Mouse (Mus musculus): ENCODE data around the gene Adora1.

Gene Adora1

DNA sequence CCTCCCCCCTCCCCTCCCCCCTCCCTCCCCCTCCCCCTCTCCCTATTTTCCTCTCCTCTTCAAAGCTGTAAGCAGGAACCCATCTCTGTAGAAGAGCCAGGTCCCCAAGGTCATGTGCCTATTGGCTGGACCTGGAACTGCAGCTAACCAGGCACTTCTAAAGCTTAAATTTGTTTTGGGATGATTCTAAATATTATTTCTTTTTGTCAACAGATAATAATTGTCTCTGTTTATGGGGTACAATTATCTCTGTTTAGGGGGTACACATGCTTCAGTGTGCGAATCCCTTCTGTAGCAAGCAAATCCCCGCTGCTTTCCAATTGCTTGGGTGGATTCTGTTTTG is 18.6 kb downstream of the Adora1 start:
- no peak for DNase-seq (ENCODE audit: low read depth, low spot score)

DNA sequence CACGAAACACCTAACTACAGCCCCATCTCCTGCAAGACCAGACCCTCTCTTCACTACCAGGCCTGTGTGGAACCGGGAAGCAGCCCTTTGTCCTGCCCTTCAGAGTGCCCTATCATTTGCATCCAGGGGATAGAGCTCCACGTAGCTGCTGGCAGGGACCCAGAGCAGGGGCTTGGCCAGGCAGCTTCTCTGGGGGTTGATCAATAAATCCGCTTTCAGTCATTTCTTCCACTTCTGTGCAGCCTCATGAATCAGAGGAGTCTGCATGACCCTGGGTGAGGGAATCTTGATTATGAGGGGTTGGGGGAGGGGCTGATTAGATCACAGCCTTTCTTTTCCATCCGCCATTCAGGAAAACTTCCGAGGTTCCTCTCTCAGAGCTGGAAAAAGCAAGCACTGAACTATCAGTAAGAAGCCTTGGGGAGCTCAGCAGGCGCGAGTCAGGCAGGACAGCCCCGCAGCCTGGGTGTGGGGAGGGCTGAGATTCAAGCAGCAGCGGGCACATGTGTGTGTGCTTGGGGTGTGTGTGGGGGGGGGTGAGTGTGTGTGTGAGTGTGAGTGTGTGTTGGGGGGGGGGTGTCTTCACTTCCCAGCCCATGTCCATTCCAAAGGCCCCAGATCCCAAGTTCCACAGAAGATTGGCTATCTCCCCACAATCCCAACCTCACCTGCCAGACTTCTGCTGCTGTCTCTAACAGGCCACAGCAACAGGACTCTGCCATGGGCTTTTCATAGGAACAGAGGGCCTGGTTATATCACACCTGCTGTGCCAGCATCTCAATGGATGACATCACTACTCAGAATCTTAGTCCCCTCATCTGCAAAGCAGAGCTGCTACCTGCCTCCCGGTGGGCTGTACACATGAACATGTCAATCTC is 19.2 kb downstream of the Adora1 start:
- no peak for DNase-seq (ENCODE audit: low read depth, low spot score)

DNA sequence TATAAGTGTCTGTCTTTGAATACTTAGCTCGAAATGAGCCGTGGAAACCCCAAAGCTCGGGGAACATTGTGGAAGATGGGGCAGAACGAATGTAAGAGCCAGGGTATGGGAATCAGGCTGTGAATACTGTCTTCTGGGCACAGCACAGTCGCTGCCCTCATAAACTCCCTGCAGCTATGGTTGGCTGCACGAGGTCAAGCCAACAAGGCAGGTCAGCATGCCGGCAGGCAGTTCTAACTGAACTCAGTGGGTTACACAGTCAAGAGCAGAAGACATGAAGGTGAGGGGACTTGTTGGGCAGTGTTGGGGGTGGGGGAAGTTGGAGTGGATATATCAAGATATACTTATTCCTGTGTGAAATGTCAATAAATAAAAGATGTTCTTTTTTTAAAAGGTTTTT is 20.2 kb downstream of the Adora1 start:
- DNase-seq (ENCODE audit: low read depth, low spot score) = no peak

DNA sequence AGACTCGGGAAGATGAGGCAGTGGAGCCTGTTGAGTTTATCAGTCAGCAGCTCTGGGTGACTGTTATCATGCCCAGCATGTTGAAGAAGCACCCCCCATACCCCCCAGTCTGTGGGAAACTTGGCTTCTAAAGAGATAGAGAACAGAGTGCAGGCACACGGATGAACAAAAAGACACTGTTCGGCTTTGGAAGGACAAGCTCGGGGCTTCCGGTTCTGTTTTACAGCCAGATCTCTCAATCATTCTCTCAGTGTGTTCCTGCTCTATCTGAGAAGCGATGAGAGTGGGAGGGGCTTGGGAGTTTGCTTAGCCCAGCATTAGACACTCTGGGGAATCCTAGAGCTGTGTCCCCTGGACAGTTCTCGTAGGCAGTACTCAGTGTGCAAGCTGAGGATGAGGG is 21.8 kb downstream of the Adora1 start:
- DNase-seq (ENCODE audit: low read depth, low spot score) = no peak

DNA sequence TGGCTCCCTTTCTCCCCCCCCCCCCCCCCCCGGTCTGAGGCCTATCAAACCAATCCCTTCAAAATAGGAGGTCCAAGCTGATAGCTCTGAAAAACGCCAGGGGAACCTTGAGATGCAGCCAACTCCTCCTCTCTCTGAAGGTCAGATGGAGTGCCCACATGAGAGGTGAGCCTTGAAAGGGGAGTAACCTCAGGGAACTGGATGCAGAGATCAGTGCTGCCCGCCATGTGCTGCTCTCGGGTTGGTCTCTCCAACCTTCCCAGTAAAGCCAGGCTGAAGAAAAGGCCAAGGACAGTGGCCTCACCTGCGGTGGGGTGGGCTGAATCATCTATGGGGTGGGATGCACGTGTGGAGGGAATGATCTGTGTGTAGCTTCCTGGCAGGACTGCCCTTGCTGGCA is 22.9 kb downstream of the Adora1 start:
- no peak for DNase-seq (ENCODE audit: low read depth, low spot score)

DNA sequence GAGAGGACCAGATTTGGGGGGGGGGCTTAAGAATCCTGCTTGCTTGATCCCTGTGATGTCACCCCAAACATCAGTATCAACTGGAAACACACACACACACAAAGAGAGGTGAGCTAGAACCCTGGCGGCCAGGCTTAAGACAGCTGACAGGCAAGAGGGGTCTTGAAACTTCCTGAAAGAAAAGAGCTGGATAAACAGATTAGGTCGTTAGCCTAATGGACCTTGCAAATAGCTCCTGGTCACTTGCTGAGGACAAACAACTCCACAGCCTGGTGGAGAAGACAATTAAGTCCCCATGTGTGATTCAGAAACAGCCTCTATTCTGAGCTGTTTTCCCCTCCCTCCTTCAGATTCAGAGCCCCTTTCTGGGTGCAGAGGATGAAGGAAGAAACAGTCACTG is 23.6 kb downstream of the Adora1 start:
- DNase-seq (ENCODE audit: low read depth, low spot score) = no peak

DNA sequence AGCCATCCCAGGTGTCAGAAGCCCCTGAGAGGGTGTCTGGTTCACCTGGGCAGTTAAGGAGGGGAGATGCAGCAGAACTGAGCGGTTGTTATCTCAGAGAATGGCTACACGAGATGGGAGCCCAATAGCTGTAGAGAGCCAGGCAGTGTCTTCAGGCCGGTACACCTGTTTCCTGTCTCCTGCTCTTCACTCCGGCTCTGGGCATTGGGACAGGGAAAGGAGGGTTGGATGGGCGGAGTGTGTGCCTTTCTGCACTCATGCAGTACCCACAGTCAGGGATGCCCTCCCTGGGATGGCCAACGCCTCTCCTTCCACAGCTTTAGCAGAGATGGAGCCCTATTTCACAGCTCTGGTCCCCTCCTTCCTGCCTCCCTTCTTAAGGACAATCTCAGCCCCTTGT is 24.2 kb downstream of the Adora1 start:
- no peak for DNase-seq (ENCODE audit: low read depth, low spot score)

DNA sequence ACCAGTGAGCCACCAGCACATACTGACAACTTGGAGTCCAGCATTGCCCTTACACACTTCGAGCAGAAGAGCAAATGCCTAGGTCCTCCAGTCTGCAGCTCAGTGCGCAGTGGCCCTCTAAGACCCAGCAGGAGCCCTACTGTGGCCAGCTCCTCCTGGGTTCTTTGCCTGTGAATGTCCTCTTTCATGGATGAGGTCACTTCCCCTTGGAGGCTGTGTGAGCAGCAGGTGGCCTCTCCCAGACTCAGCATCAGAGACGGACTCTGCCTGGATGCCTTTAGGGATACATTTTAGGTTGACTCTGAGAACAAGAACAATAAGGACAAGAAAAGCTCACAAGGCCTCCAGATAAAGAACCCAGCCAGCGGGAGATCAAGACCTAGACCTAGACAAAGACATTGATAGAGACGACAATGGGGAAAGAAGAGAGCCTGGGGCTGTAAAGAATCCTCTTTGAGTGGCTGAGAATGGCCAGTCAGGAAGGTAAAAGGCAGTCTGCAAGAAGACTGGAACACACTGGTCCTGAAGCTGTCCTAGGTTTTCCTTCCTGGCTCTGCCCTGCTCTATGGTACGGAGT is 25.0 kb downstream of the Adora1 start:
- DNase-seq (ENCODE audit: low read depth, low spot score) = no peak

DNA sequence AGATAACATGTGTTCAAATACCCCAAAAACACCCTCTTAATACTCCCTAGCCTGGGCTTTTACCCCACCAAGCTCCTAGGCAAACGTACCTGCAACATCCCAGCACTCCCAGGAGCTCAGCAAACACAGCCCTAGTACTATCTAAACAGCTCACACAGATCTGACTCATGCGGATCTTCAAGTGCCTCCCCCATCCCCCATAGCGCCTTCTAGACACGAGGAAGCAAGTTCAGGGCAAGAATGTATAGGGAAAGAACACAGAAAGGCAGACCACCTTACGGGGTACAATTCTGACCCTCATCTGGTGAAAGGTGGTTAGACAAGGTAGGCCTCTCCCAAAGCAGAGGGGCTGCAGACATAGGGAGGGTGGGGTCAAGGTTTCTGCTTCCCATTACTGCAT is 29.1 kb downstream of the Adora1 start:
- no peak for DNase-seq (ENCODE audit: low read depth, low spot score)

DNA sequence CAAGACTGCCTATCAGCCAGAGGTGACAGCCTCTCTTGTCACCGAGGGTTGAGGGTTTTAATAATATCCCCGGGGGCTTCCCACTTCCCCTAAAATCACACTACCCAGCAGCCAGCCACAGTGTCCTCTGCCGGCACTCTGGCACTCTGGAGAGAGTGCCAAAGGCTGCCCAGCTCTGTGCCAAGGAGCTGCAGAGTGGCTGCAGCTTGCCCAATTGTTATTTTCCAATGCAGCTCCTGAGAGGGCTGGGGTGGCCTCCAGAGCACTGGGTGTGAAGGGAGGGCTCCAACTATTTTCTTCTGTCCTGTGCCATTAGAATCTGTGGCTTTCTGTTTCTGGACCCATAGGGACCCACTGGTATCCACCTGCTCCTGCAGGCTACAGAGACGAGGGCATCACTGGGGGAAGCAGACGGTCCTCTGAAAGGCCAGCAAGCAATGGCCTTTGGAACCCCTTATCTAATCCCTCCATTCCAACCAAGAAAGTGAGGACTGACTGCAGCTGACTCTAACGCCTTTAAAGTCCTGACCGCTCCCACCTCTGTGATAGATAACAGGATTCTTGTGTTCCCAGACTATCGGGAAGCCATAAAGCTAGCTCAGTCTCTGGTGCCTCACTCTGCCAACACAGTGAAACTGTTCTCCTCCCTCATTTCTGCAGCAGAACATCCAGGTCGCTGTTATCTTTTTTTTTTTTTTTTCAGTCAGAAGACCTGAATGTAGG is 29.8 kb downstream of the Adora1 start:
- DNase-seq (ENCODE audit: low read depth, low spot score) = no peak

DNA sequence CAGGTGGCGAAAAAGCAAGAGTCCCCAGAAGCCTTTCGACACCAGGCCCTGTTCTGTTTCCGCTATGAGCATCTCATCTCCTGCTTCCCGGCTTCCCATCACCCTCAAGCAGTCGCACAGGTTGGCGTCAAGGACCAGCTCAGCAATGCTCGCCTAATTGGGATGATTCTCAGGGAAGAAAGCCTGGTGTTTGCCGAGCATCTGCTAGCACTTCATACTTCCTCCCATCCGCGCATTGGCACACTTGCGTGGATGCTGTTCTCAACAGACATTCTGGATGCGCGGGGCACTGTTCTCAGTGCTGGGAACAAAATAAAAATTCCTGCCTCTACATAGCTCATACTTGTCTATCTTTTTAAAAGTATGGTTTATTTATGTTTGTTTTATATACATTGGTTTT is 31.0 kb downstream of the Adora1 start:
- no peak for DNase-seq (ENCODE audit: low read depth, low spot score)

DNA sequence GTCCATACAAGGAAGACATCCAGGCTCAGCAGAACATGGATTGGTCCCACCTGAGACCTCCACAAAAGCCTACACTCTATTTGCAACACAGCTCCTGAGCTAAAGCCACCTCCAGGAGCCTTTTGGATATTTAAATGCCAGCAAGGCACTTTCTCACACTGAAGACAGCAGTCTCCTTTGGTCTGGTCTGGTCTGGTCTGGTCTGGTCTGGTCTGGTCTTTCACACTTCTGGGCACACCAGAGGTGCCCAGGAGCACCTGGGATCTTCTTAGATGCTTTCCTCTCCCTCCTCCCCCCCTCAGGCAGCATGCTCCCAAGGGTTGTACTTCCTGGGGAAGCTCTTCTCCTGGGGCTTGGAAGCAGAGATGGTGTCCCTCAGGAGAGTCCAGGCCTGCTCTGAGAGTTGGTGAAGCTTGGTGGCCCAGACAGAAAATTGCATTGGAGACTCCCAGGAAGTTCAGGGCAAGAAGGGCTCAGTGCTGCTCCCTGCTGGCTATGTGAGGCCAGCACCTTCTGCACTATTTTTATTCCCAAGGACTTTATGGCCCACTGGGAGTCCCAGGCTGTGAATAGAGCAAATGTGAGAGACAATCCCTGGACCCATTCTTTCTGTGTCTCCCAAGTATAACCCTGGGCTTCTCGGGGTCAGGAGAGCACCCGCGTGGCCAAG is 33.3 kb downstream of the Adora1 start:
- peak; percentile 61 for DNase-seq (ENCODE audit: low read depth, low spot score)

DNA sequence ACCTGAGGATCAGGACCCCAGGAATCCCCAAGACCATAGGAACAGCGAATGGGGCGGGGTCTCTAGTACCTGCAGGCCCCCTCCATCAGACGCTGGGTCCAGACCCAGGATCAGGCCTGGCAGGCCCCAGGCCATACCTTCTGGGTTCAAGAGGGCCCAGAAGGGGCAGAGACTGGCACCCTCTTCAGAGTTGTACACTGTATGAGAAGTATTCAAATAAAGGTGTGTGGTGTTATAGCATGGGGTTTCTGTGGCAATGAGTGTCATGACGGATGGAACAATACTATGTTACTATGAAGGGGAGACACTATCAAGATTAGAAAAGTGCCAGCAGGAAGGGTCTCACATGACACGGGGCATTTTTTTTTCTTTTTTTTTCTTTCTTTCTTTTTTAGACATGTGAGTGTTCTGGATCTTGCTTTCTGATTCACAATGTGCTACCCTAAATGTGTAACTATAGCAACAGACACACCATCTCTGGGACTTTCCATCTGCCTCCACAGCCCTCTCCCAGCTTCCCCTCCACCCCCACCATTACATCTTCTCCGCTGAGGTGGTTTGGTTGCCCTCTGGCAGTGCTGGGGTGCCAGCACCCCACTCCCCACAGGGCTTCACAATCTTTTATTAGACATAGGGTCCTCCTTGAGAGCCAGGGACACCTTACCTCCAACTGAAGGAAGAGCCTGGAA is 34.1 kb downstream of the Adora1 start:
- DNase-seq (ENCODE audit: low read depth, low spot score) = peak; percentile 37

DNA sequence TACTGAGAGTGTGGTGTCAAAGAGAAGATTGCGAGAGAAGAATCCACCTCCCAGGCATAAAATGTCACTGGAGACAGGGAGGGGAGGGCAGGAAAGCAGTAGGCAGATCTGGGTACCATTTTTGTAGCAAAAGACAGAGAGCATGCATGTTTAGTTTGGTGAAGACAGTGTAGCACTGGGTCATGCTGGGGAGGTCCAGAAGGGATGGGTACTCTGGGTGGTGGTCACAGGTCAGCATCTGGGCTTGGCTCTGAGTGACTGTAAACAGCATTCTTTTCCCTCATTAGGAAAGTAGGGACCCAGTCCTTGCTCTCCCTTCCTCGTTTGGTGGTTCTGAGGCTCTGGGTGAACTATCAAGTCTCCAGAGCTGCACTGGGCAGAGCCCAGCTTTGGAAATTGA is 34.8 kb downstream of the Adora1 start:
- DNase-seq (ENCODE audit: low read depth, low spot score) = no peak

DNA sequence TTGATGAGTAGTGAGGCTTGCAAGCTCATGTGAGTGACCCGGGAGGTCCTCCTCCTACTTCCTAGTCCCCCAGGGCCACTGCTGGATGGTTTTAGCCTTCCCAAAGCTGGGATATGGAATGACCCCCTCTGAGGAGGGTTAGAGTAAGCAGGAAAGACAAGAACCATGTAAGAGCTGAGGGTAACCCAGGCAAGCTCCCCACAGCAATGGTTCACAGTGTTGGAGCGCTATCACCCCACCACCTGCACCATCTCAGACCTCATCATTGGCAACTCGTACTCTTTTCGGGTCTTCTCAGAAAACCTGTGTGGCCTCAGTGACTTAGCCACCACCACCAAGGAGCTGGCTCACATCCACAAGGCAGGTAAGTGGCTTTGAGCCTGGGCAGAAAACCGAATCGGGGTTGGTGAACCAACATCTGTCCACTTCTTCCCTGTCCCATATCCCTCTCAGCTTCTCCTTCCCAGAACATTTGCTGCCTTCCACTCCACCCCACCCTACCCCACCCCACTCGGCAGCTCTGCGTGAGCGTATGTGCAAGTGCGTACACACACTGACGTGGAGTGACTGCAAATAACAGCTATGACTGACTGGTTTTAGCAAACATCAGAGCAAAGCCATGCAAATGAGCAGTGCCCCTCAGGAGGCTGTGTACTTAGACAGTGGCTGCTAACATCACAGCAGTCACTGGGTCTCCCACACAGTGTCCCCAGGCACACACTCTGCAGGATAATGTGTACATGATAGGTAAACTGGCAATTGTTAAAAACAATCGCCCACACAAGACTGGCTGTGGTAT is 36.8 kb downstream of the Adora1 start:
- no peak for DNase-seq (ENCODE audit: low read depth, low spot score)

DNA sequence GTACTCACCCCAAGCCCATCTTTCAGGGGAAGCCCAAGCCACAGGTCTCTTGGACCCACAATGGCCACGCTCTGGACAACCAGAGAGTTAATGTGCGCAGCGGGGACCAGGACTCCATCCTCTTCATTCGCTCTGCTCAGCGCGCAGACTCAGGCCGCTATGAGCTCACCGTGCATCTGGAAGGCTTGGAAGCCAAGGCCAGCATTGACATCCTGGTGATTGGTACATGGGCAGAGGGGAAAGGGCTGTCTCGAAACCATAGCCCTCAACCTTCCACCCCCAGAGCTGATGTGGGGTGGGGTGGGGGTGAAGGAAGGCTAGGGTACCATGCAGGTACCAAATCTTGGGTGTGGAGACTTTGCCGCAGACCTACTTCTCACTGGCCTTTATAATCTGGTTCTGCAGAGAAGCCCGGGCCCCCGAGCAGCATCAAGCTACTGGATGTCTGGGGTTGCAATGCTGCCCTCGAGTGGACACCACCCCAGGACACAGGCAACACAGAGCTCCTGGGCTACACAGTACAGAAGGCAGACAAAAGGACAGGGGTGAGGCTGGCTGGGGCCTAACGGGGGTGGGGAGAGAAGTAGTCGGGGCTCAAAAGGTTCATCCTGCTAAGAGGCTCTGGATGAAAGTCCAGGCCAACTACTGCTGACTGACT is 37.8 kb downstream of the Adora1 start:
- DNase-seq (ENCODE audit: low read depth, low spot score) = no peak

DNA sequence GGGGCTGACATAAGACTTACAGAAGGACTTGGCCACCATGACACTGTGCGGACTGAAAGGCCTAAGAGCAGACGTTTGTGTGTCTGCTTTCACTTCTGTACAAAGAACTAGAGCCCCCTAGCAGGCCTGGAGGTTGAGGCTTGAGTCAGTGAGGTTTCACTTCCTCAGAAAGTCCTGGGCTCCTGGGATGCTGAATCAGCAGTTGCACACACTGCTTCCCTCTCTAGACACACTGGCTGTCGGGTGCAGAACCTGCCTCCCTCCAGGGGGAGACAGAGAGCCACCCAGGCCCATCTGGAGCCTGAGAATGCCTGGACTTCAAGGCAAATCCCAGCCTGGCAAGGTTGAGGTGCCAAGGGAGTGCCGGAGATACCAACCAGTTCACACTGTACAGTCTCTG is 38.8 kb downstream of the Adora1 start:
- peak; percentile 71 for DNase-seq (ENCODE audit: low read depth, low spot score)

DNA sequence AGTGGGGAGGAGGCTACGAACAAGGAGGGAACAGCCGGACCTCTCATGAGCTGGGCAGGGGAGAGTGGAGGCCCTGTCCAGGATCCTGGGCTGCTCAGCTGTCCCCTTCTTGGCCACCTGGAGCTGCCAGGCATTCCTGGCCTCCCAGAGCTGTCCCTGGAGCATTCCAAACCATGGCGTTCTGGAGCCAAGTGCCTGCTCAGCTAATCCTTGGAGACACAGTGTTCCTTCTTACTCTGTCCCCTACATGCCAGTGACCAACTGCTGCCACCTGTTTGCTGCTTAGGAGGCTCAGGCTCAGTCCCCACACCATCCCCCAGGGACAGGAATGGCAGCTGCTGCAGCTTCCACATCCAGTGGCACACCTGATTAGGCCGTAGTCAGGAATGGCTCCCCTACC is 39.3 kb downstream of the Adora1 start:
- DNase-seq (ENCODE audit: low read depth, low spot score) = no peak

DNA sequence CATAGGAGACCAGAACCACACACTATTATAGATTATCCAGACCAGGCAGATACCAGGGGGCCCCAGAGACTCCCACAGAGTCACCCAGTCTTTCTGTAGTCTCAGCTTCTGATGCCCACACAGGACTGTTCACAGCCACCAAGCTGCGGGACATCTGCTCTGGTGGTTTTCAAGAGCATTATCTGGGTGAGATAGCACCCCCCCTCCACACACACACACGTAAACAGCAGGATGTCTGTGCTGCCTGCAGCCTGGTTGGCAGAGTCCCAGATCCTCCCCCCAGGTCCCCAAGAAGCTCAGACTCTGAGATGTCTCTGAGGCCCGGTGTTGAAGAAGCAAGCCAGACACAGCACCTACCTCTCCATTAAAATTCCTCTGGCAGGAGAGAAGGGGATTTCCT is 39.7 kb downstream of the Adora1 start:
- peak; percentile 44 for DNase-seq (ENCODE audit: low read depth, low spot score)

DNA sequence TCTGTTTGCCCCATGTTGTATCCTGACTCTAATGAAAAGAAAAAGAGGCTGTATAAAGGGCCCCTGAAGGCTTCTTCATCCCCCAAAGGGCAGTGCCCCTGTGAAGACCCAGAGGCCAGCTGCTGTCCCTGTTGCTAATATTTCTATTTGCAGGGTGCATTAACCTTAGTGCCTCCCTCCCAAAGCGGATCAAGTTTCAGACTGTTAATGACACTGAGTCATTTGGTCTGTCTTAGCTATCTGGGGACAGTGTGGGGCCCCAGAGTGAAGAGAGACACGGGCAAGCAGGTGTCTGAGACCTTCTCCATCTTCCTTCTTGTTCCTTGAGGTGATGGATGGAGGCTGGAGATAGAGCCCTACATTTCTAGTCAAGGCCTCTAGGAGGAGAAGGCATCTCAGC is 40.1 kb downstream of the Adora1 start:
- no peak for DNase-seq (ENCODE audit: low read depth, low spot score)

Measured in CD4-positive, CD25-positive, alpha-beta regulatory T cell, adult 2 months (primary cell).